Mouse (Mus musculus) heart, adult 2 months (tissue): ENCODE measurements around the gene Cope. TPM values are rescaled to one million over a fixed set of nuclear protein-coding genes. Genes with fewer than 3 reads are reported as not detected.

Experiments used
- DNase-seq, 2 experiments: peaks; one replicate each; pipeline ENCODE4 v3.0.0; 2021
- H3K27ac ChIP-seq: fragments of 200-600 bp; 2 replicates; pipeline ENCODE4 v1.8.1; 2022
- H3K27me3 ChIP-seq: fragments of 200-500 bp; 2 replicates; pipeline ENCODE4 v1.6.1; 2012; ENCODE audit warnings: mild to moderate bottlenecking, low read length, inconsistent platforms, mixed read lengths; ENCODE audit not compliant: control insufficient read depth, insufficient read depth
- H3K36me3 ChIP-seq: fragments of 200-500 bp; 2 replicates; pipeline ENCODE4 v1.6.1; 2012; ENCODE audit warnings: low read length, inconsistent platforms; ENCODE audit not compliant: control insufficient read depth, insufficient read depth
- H3K4me1 ChIP-seq: fragments of 200-500 bp; 2 replicates; pipeline ENCODE4 v1.6.1; 2011; ENCODE audit warnings: low read length; ENCODE audit not compliant: control insufficient read depth, insufficient read depth
- H3K4me3 ChIP-seq: fragments of 200-600 bp; 2 replicates; pipeline ENCODE4 v1.8.1; 2022
- H3K79me2 ChIP-seq: fragments of 200-500 bp; replicated peaks from 2 replicates; pipeline ENCODE4 v1.6.1; 2012; ENCODE audit warnings: mild to moderate bottlenecking, inconsistent platforms, low read length, moderate library complexity, mixed read lengths; ENCODE audit not compliant: control insufficient read depth, insufficient read depth
- H3K9ac ChIP-seq: fragments of 200-500 bp; 2 replicates; pipeline ENCODE4 v1.6.1; 2012; ENCODE audit warnings: low read depth, mild to moderate bottlenecking, control low read depth, inconsistent platforms, low read length, mixed read lengths
- CTCF ChIP-seq: fragments of 200-600 bp; IDR thresholded peaks from 2 replicates; pipeline ENCODE4 v1.8.1; 2022; ENCODE audit warnings: antibody characterized with exemption, mild to moderate bottlenecking, moderate library complexity
- EP300 ChIP-seq: fragments of 200-500 bp; IDR thresholded peaks from 2 replicates; pipeline ENCODE4 v1.6.1; 2011; ENCODE audit warnings: low read depth, low read length, control low read depth; ENCODE audit not compliant: insufficient read depth
- POLR2A ChIP-seq: fragments of 200-500 bp; IDR thresholded peaks from 2 replicates; pipeline ENCODE4 v1.6.1; 2011; ENCODE audit warnings: mild to moderate bottlenecking, low read depth, low read length, control low read depth; ENCODE audit not compliant: insufficient read depth
- WGBS: fragments of 180-500 bp; shearing (Covaris S2); methylation state at CpG from one replicate; pipeline ENCODE4 v1.1.7; 2018; 5-methylcytosine and 5-hydroxymethylcytosine counted together
- intact Hi-C: fragments of 180-260 bp; cut with DNase I; formaldehyde crosslinking; loops from one replicate; pipeline ENCODE4 v1.15.1; 2025
- polyA plus RNA-seq: library from polyadenylated mRNA; depleted of rRNA; stranded (reverse); fragments of >200 nt; gene quantifications from 2 replicates; pipeline ENCODE4 v1.2.3, GENCODE M21; 2012; rRNA removed
- total RNA-seq, 2 experiments: library from RNA; stranded (reverse); gene quantifications; 2 replicates each; pipeline ENCODE4 v1.2.3; 2021

Gene Cope
- total and polyA plus RNA-seq, 3 experiments = 147 to 209 (median 155) TPM

DNA sequence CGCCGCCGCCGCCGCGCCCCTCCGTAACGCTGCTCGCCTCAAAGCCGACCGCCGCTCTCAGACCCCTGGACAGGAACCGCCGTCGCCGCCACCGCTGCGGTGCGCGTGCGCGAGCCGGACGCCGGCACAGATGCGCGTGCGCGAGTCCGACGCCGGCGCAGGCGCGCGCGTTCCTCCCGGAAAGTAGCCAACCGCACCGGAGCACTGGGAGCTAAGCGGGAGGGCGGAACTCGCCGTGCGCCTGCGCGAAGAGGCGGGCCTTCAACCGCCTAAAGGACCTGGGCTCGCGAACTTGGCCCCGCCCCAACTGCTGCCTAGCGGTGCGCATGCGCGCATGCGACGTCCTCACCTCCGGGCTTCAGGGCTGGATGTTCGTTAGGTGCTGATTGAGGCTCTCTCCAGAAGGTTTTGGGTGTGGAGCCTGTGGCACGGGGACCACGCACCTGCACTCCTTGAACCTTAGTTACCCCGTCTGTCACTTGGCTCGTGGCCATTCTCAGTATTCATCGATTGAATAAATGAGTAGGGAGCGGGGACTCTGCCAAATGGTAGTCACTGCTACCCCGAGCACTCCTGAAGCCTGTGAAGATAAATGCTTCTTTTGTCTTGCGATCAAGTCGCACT, 51.0 kb downstream of the Cope start, which contains the start of gene Upf1:
Upf1 (minus strand) TSS at position 85 of the 624 bp plus-strand sequence.
- Histone ChIP-seq H3K27me3 (no peaks in the 10 kb centered on the region), H3K36me3 (peaks cover 3% of the 10 kb centered on the region), H3K4me1 (peaks cover 28% of the 10 kb centered on the region), H3K79me2 (peaks cover 12% of the 10 kb centered on the region), H3K4me3 (peak within 1 kb of the TSS; percentile 86), H3K27ac (peak within 1 kb of the TSS; percentile 88), H3K9ac (peak within 1 kb of the TSS; percentile 90)
- intact Hi-C loops = loop anchor here (1.0 kb wide), 1 partner anchor 51 kb away; the partner anchor contains the start of genes Cope and Ddx49
- no peak for TF ChIP-seq CTCF
- peak; percentile 95 for TF ChIP-seq POLR2A
- TF ChIP-seq EP300 = 0 out of 2 replicates have a peak, but pooled peaks have one; percentile 28
- WGBS = under 1% methylated on average over 69 of the region's 69 CpGs
- DNase-seq = peak; percentile 99 to 100

DNA sequence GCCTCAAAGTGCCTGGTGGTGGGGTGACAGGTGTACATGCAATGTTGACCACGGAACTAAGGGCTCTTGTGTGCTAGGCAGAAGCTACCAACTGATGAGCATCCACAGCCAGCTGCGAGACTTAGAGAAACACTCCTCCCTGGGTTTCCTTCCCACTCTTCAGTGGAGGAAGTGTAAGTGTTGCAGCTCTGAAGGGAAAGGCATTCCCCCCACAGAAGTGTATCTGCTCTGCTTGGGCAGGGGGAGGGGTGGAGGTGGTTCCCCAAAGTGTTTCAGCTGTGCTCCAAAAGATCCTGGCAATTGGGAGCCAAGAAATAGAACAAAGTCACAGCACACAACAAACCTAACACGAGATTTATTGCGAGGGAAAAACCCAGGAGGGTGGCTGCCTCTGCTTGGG, 51.7 kb downstream of the Cope start:
- intact Hi-C loops = no loop called here
- peak overlapping the region; percentile 64; the same call in 1 of the 2 replicates for H3K4me3 ChIP-seq
- H3K9ac ChIP-seq = no peak overlapping the region

DNA sequence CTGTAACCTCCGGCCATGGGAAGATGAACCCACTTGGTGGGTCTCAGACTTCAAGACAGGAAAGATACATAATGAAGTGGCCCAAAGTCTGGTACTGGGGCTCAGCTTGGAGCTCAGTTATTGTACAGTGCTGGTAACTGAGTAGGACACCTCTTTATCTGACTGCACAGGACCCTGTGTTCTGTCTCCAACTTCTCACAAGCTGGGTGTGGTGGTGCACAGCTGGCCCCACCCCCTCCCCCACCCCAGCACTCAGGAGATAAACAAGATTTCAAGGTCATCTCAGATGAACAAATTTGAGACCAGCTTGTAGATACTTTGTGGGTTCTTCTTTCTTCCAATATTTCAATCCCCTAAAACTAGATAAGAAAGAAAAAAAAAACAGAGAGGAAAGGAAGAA, 53.8 kb downstream of the Cope start:
- WGBS = 75% methylated on average over 1 of the region's 1 CpGs
- no peak for DNase-seq
- intact Hi-C loops = no loop called here
- Histone ChIP-seq H3K79me2 (peaks cover 6% of the 10 kb centered on the region), H3K9ac (no peak overlapping the region), H3K27me3 (no peaks in the 10 kb centered on the region), H3K4me3 (no peak overlapping the region), H3K27ac (no peak overlapping the region), H3K36me3 (no peaks in the 10 kb centered on the region), H3K4me1 (peaks cover 10% of the 10 kb centered on the region)
- no peak for TF ChIP-seq POLR2A
- no peak for TF ChIP-seq EP300
- no peak for TF ChIP-seq CTCF

More for the DNA sequence above, 51.7 kb downstream of the Cope start:
- peaks cover 3% of the 10 kb centered on the region for H3K36me3 ChIP-seq
- DNase-seq = no peak
- H3K4me1 ChIP-seq = peaks cover 23% of the 10 kb centered on the region
- WGBS = 45% methylated on average over 4 of the region's 4 CpGs
- H3K27me3 ChIP-seq = no peaks in the 10 kb centered on the region
- TF ChIP-seq POLR2A = no peak
- no peak for TF ChIP-seq EP300
- no peak for TF ChIP-seq CTCF
- no peak overlapping the region; the same call in 1 of the 2 replicates for H3K27ac ChIP-seq
- peaks cover 6% of the 10 kb centered on the region for H3K79me2 ChIP-seq

DNA sequence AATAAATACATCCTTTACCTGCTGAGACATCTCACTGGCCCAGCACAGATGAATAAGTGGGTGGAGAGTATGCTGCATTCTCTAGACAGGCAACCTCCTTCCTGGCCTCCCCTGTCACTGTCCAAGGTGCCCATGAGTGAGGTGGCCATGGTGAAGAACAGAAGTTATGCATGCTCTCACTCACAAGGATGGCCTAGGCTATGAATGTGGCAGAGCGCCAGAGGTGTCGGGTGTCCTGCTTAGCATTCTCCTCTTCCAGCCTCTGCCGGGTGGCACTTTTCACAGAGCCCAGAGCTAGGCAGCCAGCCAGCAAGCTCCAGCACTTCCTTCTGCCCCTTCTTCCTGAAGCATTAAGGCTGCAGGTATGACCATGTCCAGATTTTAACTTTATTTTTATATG, 57.1 kb downstream of the Cope start:
- H3K4me3 ChIP-seq = no peak overlapping the region
- intact Hi-C loops = no loop called here
- peaks cover under 1% of the 10 kb centered on the region; the same call in 1 of the 2 replicates for H3K4me1 ChIP-seq
- no peak overlapping the region for H3K9ac ChIP-seq
- 19% methylated on average over 3 of the region's 3 CpGs for WGBS
- no peak overlapping the region for H3K27ac ChIP-seq
- no peaks in the 10 kb centered on the region for H3K27me3 ChIP-seq
- TF ChIP-seq POLR2A (no peak), EP300 (no peak), CTCF (no peak)
- peak in 1 of 2 experiments; percentile 35 for DNase-seq
- H3K36me3 ChIP-seq = no peaks in the 10 kb centered on the region
- H3K79me2 ChIP-seq = no peaks in the 10 kb centered on the region

DNA sequence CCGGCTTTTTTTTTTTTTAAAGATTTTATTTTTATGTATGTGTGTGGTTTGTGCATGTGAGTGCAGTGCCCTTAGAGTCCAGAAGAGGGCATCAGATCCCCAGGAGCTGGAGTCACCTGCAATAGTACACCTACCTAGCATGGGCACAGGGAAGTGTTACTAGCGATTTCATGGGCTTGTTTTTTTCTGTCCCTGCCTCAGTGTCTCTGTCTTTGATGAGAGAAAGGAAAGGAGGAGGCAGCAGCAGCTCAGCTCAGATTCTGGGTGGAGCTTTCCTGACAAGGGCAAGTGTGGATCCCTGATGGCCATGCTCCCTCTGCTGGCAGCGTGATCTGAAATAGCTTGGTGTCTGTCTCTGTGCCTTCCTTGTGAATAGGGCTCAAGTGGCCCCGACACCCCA, 58.5 kb downstream of the Cope start:
- intact Hi-C loops = no loop called here
- TF ChIP-seq POLR2A = no peak
- peak; percentile 43 for TF ChIP-seq CTCF
- H3K4me1 ChIP-seq = peaks cover 2% of the 10 kb centered on the region; the same call in 1 of the 2 replicates

DNA sequence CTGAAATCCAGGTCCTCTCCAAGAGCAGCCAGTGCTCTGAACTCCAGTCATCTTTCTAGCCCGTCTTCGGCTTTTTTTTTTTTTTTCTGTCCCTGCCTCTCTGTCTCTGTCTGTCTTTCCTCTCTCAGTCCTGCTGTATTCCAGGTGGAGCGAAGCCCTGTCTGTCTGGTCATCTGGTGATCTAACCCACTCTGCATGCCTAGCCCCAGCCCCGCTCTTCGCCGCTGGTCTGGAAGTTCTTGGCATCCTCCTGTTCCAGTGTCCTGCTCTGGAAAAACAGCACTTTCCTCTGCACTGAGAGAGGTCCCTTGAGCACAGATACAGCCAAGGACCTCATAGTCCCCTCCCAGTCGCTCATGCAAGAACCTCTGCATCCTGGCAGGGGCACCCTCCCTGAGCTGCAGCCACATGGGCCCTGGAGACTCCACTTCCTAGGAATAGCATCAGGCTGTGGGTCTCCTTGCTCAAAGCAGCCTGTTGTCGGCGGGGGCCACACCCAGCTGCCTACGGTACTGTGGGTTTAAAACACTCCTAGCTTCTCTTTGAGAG, 59.2 kb downstream of the Cope start:
- no peaks in the 10 kb centered on the region for H3K36me3 ChIP-seq
- intact Hi-C loops = no loop called here
- no peak for TF ChIP-seq EP300
- no peak overlapping the region for H3K27ac ChIP-seq
- no peaks in the 10 kb centered on the region for H3K27me3 ChIP-seq
- H3K79me2 ChIP-seq = no peaks in the 10 kb centered on the region
- H3K4me1 ChIP-seq = peaks cover 2% of the 10 kb centered on the region; the same call in 1 of the 2 replicates
- 61% methylated on average over 10 of the region's 10 CpGs for WGBS
- no peak overlapping the region for H3K4me3 ChIP-seq
- no peak overlapping the region for H3K9ac ChIP-seq
- peak in 1 of 2 experiments; percentile 27 for DNase-seq

More for the DNA sequence above, 58.5 kb downstream of the Cope start:
- 52% methylated on average over 4 of the region's 4 CpGs for WGBS
- H3K36me3 ChIP-seq = no peaks in the 10 kb centered on the region
- H3K79me2 ChIP-seq = no peaks in the 10 kb centered on the region
- H3K27me3 ChIP-seq = no peaks in the 10 kb centered on the region
- no peak overlapping the region for H3K9ac ChIP-seq
- no peak overlapping the region for H3K27ac ChIP-seq
- no peak overlapping the region for H3K4me3 ChIP-seq
- no peak for DNase-seq

Other genes with a start within 250 kb of the Cope start
- under 1 TPM; 0.64 to 0.94 TPM for gene Tm6sf2, start 229.6 kb upstream of the Cope start, total RNA-seq
- gene Tm6sf2, start 229.6 kb upstream of the Cope start, polyA plus RNA-seq = 2.7 and 3.1 TPM in 2 replicates
- gene Hapln4, start 219.1 kb upstream of the Cope start, total RNA-seq = under 1 TPM in 1 of 2 experiments, not detected in 1; 0.10 TPM
- gene Hapln4, start 219.1 kb upstream of the Cope start, polyA plus RNA-seq = 0.15 and 0.16 TPM in 2 replicates
- under 1 TPM in 1 of 2 experiments, not detected in 1; 0.02 TPM for gene Ncan, start 181.6 kb upstream of the Cope start, total RNA-seq
- 0.08 and 0.18 TPM in 2 replicates for gene Ncan, start 181.6 kb upstream of the Cope start, polyA plus RNA-seq
- 1 to 10 TPM; 5.5 to 7.6 TPM for gene Nr2c2ap, start 171.2 kb upstream of the Cope start, total RNA-seq
- gene Nr2c2ap, start 171.2 kb upstream of the Cope start, polyA plus RNA-seq = 7.0 and 10.7 TPM in 2 replicates
- gene Rfxank, start 163.4 kb upstream of the Cope start, total RNA-seq = 10 to 100 TPM; 18.1 to 18.6 TPM
- gene Rfxank, start 163.4 kb upstream of the Cope start, polyA plus RNA-seq = 30.9 and 41.5 TPM in 2 replicates
- 10 to 100 TPM; 22.6 to 23.7 TPM for gene Borcs8, start 163.0 kb upstream of the Cope start, total RNA-seq
- gene Borcs8, start 163.0 kb upstream of the Cope start, polyA plus RNA-seq = 45.3 and 46.6 TPM in 2 replicates
- under 1 TPM; 0.25 to 0.44 TPM for gene Mef2b, start 162.8 kb upstream of the Cope start, total RNA-seq
- 0.27 and 0.38 TPM in 2 replicates for gene Mef2b, start 162.8 kb upstream of the Cope start, polyA plus RNA-seq
- gene Tmem161a, start 130.2 kb upstream of the Cope start, total RNA-seq = 100 to 1,000 TPM in 1 of 2 experiments, 10 to 100 TPM in 1; 93.6 to 108 TPM
- 134 and 145 TPM in 2 replicates for gene Tmem161a, start 130.2 kb upstream of the Cope start, polyA plus RNA-seq
- gene Slc25a42, start 90.2 kb upstream of the Cope start, total RNA-seq = 10 to 100 TPM; 49.6 to 51.6 TPM
- 111 and 128 TPM in 2 replicates for gene Slc25a42, start 90.2 kb upstream of the Cope start, polyA plus RNA-seq
- gene Sugp2, start 68.3 kb upstream of the Cope start, total RNA-seq = 10 to 100 TPM; 34.3 to 38.0 TPM
- 27.8 and 31.4 TPM in 2 replicates for gene Sugp2, start 68.3 kb upstream of the Cope start, polyA plus RNA-seq
- gene Armc6, start 68.1 kb upstream of the Cope start, total RNA-seq = 1 to 10 TPM; 7.0 to 8.4 TPM
- 9.4 and 16.0 TPM in 2 replicates for gene Armc6, start 68.1 kb upstream of the Cope start, polyA plus RNA-seq
- 1 to 10 TPM; 7.2 to 8.3 TPM for gene Homer3, start 19.7 kb upstream of the Cope start, total RNA-seq
- 13.6 and 14.9 TPM in 2 replicates for gene Homer3, start 19.7 kb upstream of the Cope start, polyA plus RNA-seq
- gene Ddx49, start within 50 bp of the Cope start, total RNA-seq = 10 to 100 TPM; 21.6 to 26.4 TPM
- gene Ddx49, start within 50 bp of the Cope start, polyA plus RNA-seq = 24.3 and 27.1 TPM in 2 replicates
- gene Cers1, start 13.3 kb downstream of the Cope start, total RNA-seq = under 1 TPM; 0.34 to 0.64 TPM
- gene Cers1, start 13.3 kb downstream of the Cope start, polyA plus RNA-seq = 0.97 and 1.2 TPM in 2 replicates
- gene Gdf1, start 27.3 kb downstream of the Cope start, total RNA-seq = not detected
- 0.14 TPM in 1 of 2 replicates, not detected in the other for gene Gdf1, start 27.3 kb downstream of the Cope start, polyA plus RNA-seq
- gene Upf1, start 50.8 kb downstream of the Cope start, total RNA-seq = 10 to 100 TPM; 42.6 to 43.9 TPM
- 17.4 and 23.4 TPM in 2 replicates for gene Upf1, start 50.8 kb downstream of the Cope start, polyA plus RNA-seq
- gene Comp, start 71.0 kb downstream of the Cope start, total RNA-seq = 1 to 10 TPM; 5.1 to 5.4 TPM
- gene Comp, start 71.0 kb downstream of the Cope start, polyA plus RNA-seq = 11.5 and 17.4 TPM in 2 replicates
- gene Crtc1, start 137.1 kb downstream of the Cope start, total RNA-seq = 1 to 10 TPM; 7.4 to 8.1 TPM
- 13.7 and 14.9 TPM in 2 replicates for gene Crtc1, start 137.1 kb downstream of the Cope start, polyA plus RNA-seq
- 1 to 10 TPM; 8.1 to 8.6 TPM for gene Klhl26, start 174.4 kb downstream of the Cope start, total RNA-seq
- gene Klhl26, start 174.4 kb downstream of the Cope start, polyA plus RNA-seq = 18.8 and 21.2 TPM in 2 replicates
- gene Tmem59l, start 184.8 kb downstream of the Cope start, total RNA-seq = not detected
- 0.21 and 0.53 TPM in 2 replicates for gene Tmem59l, start 184.8 kb downstream of the Cope start, polyA plus RNA-seq
- gene Crlf1, start 190.6 kb downstream of the Cope start, total RNA-seq = under 1 TPM; 0.68 to 0.89 TPM
- gene Crlf1, start 190.6 kb downstream of the Cope start, polyA plus RNA-seq = 0.38 and 2.3 TPM in 2 replicates
- 100 to 1,000 TPM; 111 to 118 TPM for gene Rex1bd, start 204.2 kb downstream of the Cope start, total RNA-seq
- 129 and 145 TPM in 2 replicates for gene Rex1bd, start 204.2 kb downstream of the Cope start, polyA plus RNA-seq
- 1,000 to 10,000 TPM; 1,480 to 1,595 TPM for gene Uba52, start 208.3 kb downstream of the Cope start, total RNA-seq
- 439 and 626 TPM in 2 replicates for gene Uba52, start 208.3 kb downstream of the Cope start, polyA plus RNA-seq
- 100 to 1,000 TPM; 116 to 135 TPM for gene Fkbp8, start 225.2 kb downstream of the Cope start, total RNA-seq
- gene Fkbp8, start 225.2 kb downstream of the Cope start, polyA plus RNA-seq = 179 and 201 TPM in 2 replicates
- 10 to 100 TPM; 80.4 to 99.4 TPM for gene Kxd1, start 225.4 kb downstream of the Cope start, total RNA-seq
- gene Kxd1, start 225.4 kb downstream of the Cope start, polyA plus RNA-seq = 111 and 121 TPM in 2 replicates
- gene Ell, start 236.9 kb downstream of the Cope start, total RNA-seq = 10 to 100 TPM in 1 of 2 experiments, 1 to 10 TPM in 1; 9.6 to 12.0 TPM
- gene Ell, start 236.9 kb downstream of the Cope start, polyA plus RNA-seq = 12.7 and 13.8 TPM in 2 replicates